Mouse (Mus musculus): Measurements from ENCODE around the gene Tmem150a.

GRCm38 (mm10) chr6:72350214-72350613 is 5.0 kb upstream of the Tmem150a start:
- TF ChIP-seq POLR2A (IDR thresholded peaks at IDR 0.05; ENCODE audit: control insufficient read depth, extremely low read depth, insufficient read depth, low read length, poor library complexity) (no peak), CTCF (IDR thresholded peaks at IDR 0.05; ENCODE audit: borderline replicate concordance, control insufficient read depth, extremely low read depth, insufficient read depth, low read length, poor library complexity) (no peak)

Data from thymus, adult 2 months (tissue).